Mouse (Mus musculus): ENCODE measurements around the gene Rsg1.

GRCm38 (mm10) chr4:141167156-141167555 lies 46.6 kb upstream of the Rsg1 start:
- TF ChIP-seq CTCF (IDR thresholded peaks at IDR 0.05; ENCODE audit: borderline replicate concordance, insufficient read depth, low read length), result no peak
- no peak for TF ChIP-seq POLR2A (IDR thresholded peaks at IDR 0.05; ENCODE audit: low read depth, low read length)
